Mouse (Mus musculus) myocyte (in vitro differentiated cells): ENCODE data around the gene Hoxb2. TPM values are rescaled to one million over a fixed set of nuclear protein-coding genes. Genes with fewer than 3 reads are reported as not detected.

ENCODE experiments used
- H3K27me3 ChIP-seq: one replicate; pipeline ENCODE4 v1.6.1; 2011; ENCODE audit not compliant: control insufficient read depth, insufficient read depth, insufficient read length
- H3K36me3 ChIP-seq: one replicate; pipeline ENCODE4 v1.6.1; 2011; ENCODE audit not compliant: control insufficient read depth, insufficient read depth
- H3K4me2 ChIP-seq: one replicate; pipeline ENCODE4 v1.6.1; 2011; ENCODE audit warnings: low read depth, control low read depth
- H3K4me3 ChIP-seq: one replicate; pipeline ENCODE4 v1.5.1; 2011; ENCODE audit warnings: mild to moderate bottlenecking, control low read depth, moderate library complexity
- H3K79me2 ChIP-seq: one replicate; pipeline ENCODE4 v1.6.1; 2011; ENCODE audit not compliant: control insufficient read depth, insufficient read depth
- H3ac ChIP-seq: one replicate; pipeline ENCODE4 v1.6.1; 2011; ENCODE audit not compliant: control insufficient read depth, insufficient read length
- CEBPB ChIP-seq: IDR thresholded peaks from 2 replicates; pipeline ENCODE4 v1.6.1; 2011; ENCODE audit warnings: mild to moderate bottlenecking, moderate library complexity; ENCODE audit not compliant: poor library complexity, insufficient read depth, severe bottlenecking
- E2F4 ChIP-seq: IDR thresholded peaks from one replicate; pipeline ENCODE4 v1.6.1; 2011; ENCODE audit warnings: mild to moderate bottlenecking, control low read depth, moderate library complexity; ENCODE audit not compliant: insufficient read depth
- MAX ChIP-seq: IDR thresholded peaks from one replicate; pipeline ENCODE4 v1.6.1; 2011; ENCODE audit warnings: low read depth, mild to moderate bottlenecking, control low read depth
- MYOD1 ChIP-seq, 3 experiments: IDR thresholded peaks; one replicate each; pipeline ENCODE4 v1.6.1; 2011; ENCODE audit warnings: control low read depth in 2 of 3, low read depth in 2 of 3, mild to moderate bottlenecking in 2 of 3, moderate library complexity in 1 of 3; ENCODE audit not compliant: insufficient read length in 2 of 3, control insufficient read depth in 1 of 3
- MYOG ChIP-seq, 3 experiments: IDR thresholded peaks; one replicate each; pipeline ENCODE4 v1.6.1; 2011; ENCODE audit warnings: control low read depth in 2 of 3, low read depth in 2 of 3, mild to moderate bottlenecking in 2 of 3; ENCODE audit not compliant: insufficient read length in 2 of 3, control insufficient read depth in 1 of 3, insufficient read depth in 1 of 3
- POLR2A ChIP-seq: IDR thresholded peaks from one replicate; pipeline ENCODE4 v1.6.1; 2011; ENCODE audit warnings: low read depth, mild to moderate bottlenecking, control low read depth, moderate library complexity; ENCODE audit not compliant: insufficient read length
- POLR2AphosphoS2 ChIP-seq: IDR thresholded peaks from one replicate; pipeline ENCODE4 v1.6.1; 2011; ENCODE audit warnings: low read depth, control low read depth; ENCODE audit not compliant: insufficient read length
- REST ChIP-seq: IDR thresholded peaks from one replicate; pipeline ENCODE4 v1.6.1; 2011; ENCODE audit warnings: mild to moderate bottlenecking, control low read depth, moderate library complexity; ENCODE audit not compliant: insufficient read depth, insufficient read length
- SRF ChIP-seq: IDR thresholded peaks from one replicate; pipeline ENCODE4 v1.6.1; 2011; ENCODE audit warnings: low read depth; ENCODE audit not compliant: control insufficient read depth, insufficient read length
- TCF12 ChIP-seq: IDR thresholded peaks from one replicate; pipeline ENCODE4 v1.6.1; 2011; ENCODE audit warnings: mild to moderate bottlenecking, control low read depth; ENCODE audit not compliant: poor library complexity, insufficient read depth, severe bottlenecking
- TCF3 ChIP-seq: IDR thresholded peaks from one replicate; pipeline ENCODE4 v1.6.1; 2011; ENCODE audit warnings: low read depth, control low read depth; ENCODE audit not compliant: insufficient read length
- USF1 ChIP-seq: IDR thresholded peaks from one replicate; pipeline ENCODE4 v1.6.1; 2011; ENCODE audit warnings: low read depth, mild to moderate bottlenecking, control low read depth, moderate library complexity
- polyA plus RNA-seq: library from polyadenylated mRNA; unstranded; fragments of >200 nt; fragmentation: generic; extraction: Trizol; gene quantifications from one replicate; pipeline ENCODE4 v1.2.1, GENCODE M21; 2012; ENCODE audit warnings: missing spikeins

Gene Hoxb2
- polyA plus RNA-seq, 1 experiment = not detected

DNA sequence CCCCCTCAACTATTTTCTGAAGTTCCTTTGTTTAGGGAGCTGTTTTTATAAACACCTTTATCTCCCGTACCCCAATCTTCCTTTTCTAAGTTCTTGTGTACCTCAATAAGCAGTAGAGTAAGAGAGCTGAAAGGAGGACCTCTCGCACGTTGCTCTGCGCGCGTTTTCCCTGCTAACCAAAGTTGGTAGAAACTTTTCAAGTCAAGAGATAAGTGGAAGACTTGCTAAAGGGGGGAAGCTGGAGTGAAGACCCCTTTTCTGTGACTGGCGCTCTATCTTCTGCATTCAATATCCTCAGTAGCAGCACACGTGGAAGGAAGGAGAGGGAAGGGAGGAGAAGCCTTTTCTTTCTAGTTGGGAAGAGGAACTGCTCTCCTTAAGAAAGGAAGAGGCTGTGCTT lies 25.4 kb upstream of the Hoxb2 start:
- H3ac ChIP-seq = no peak overlapping the region
- no peak overlapping the region for H3K4me2 ChIP-seq
- H3K4me3 ChIP-seq = no peak overlapping the region
- TF ChIP-seq TCF3 (no peak), CEBPB (no peak), REST (no peak), MYOD1 (IDR thresholded peaks at IDR 0.05; ENCODE audit: control insufficient read depth in 1 of 3, insufficient read length in 2 of 3, low read depth in 2 of 3) (no peak), USF1 (no peak), TCF12 (no peak), POLR2AphosphoS2 (no peak), E2F4 (no peak), MYOG (IDR thresholded peaks at IDR 0.05; ENCODE audit: control insufficient read depth in 1 of 3, insufficient read depth in 1 of 3, insufficient read length in 2 of 3, low read depth in 2 of 3) (no peak), MAX (no peak), SRF (no peak), POLR2A (no peak)
- H3K36me3 ChIP-seq = no peaks in the 10 kb centered on the region
- no peaks in the 10 kb centered on the region for H3K79me2 ChIP-seq
- peaks cover 90% of the 10 kb centered on the region for H3K27me3 ChIP-seq

DNA sequence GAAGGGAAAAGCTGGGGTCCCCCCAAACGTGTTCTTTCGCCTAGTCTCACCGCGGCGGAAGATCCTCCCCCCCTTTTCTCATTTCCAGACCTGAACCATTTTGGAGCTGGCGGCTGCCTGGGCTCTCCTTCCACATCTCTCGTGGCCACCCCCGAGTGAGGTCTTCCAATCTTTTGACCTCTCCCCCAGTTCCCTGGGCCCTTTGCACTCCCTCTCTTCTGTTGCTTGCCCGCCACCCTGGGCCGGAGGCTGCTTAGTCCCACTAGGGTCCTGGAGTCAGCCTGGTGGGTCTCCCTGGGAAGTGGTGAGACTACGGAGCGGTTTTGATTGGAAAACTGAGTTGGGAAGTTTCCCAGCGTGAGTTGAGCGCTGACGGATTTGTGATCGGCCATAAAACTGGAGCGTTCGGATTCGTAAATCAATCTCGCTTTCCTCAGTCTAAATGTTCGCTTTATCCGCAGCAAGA lies 24.5 kb upstream of the Hoxb2 start:
- H3K27me3 ChIP-seq = peaks cover 91% of the 10 kb centered on the region

DNA sequence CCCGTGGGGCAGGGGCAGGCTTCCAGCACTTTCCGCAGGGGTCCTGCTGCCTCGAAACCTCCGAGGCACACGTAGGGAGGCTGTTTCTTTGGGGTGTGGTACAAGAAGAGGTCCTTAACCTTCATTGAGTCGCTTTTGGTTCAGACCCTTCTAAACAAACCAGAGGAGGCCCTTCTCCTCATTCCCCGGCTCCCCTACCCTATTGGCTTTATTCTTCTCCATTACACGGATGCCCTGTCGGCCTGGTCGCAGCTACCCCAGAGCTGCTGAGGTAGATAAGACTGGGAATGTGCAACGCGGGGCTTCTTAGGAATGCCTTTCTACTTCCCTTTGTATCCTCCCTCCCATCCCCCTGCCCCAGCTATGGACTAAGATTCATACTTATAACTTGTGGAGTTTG lies 23.6 kb upstream of the Hoxb2 start:
- H3K4me2 ChIP-seq = no peak overlapping the region
- no peaks in the 10 kb centered on the region for H3K36me3 ChIP-seq
- H3K79me2 ChIP-seq = no peaks in the 10 kb centered on the region
- H3ac ChIP-seq = no peak overlapping the region
- H3K27me3 ChIP-seq = peaks cover 91% of the 10 kb centered on the region
- TF ChIP-seq E2F4 (no peak), TCF3 (no peak), MYOD1 (IDR thresholded peaks at IDR 0.05; ENCODE audit: control insufficient read depth in 1 of 3, insufficient read length in 2 of 3, low read depth in 2 of 3) (no peak), SRF (no peak), TCF12 (no peak), MAX (no peak), POLR2AphosphoS2 (no peak), POLR2A (no peak)
- no peak overlapping the region for H3K4me3 ChIP-seq

More for the DNA sequence above, 24.5 kb upstream of the Hoxb2 start:
- Histone ChIP-seq H3K79me2 (no peaks in the 10 kb centered on the region), H3K4me3 (no peak overlapping the region), H3K36me3 (no peaks in the 10 kb centered on the region), H3K4me2 (no peak overlapping the region), H3ac (no peak overlapping the region)
- TF ChIP-seq TCF12 (no peak), E2F4 (no peak), SRF (no peak), MAX (no peak), USF1 (no peak), MYOG (IDR thresholded peaks at IDR 0.05; ENCODE audit: control insufficient read depth in 1 of 3, insufficient read depth in 1 of 3, insufficient read length in 2 of 3, low read depth in 2 of 3) (no peak), POLR2AphosphoS2 (no peak), REST (no peak), CEBPB (no peak), MYOD1 (IDR thresholded peaks at IDR 0.05; ENCODE audit: control insufficient read depth in 1 of 3, insufficient read length in 2 of 3, low read depth in 2 of 3) (no peak), TCF3 (no peak), POLR2A (no peak)

DNA sequence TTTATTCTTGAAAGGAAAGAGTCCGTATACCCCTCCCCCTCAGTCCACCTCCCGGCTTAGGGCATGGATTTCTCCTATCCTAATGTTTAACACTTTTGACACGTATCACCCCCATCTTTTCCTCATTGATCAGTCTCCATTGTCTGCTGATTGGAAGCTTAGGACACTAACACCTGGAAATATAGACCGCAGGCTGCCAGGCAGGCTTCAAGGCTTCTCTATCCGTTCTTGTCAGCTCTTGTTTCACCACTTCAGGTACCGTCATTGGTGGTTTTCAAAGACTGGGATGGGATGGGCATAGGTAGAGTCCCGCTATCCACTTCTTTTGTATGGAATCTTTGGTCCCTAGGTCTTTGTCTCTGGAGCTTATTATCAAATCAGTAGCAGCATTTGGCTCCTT lies 23.2 kb upstream of the Hoxb2 start:
- TF ChIP-seq POLR2A (no peak), CEBPB (no peak), POLR2AphosphoS2 (no peak), SRF (no peak), TCF3 (no peak), E2F4 (no peak)
- no peak overlapping the region for H3K4me3 ChIP-seq
- peaks cover 91% of the 10 kb centered on the region for H3K27me3 ChIP-seq
- H3K79me2 ChIP-seq = no peaks in the 10 kb centered on the region
- H3K4me2 ChIP-seq = no peak overlapping the region
- H3K36me3 ChIP-seq = no peaks in the 10 kb centered on the region
- H3ac ChIP-seq = no peak overlapping the region

DNA sequence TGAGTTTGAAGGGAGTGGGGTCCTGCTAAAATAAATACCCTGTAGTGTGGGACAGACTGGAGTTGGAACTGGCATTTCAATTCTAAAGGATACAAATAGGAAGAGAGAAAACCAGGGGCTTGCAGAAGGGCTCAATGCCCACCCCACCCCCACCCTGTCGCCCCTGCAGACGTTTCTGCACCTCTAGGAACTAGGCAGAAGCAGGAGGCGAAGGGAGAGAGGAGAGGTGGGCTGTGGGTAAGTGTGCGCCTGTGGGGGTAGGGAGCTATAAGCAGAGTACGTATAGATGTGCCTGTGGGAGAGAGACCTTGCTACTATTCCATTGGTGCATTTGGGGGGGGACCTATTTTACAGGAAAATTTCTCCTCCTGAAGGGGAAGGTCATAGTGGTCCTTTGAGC lies 22.6 kb upstream of the Hoxb2 start:
- H3K36me3 ChIP-seq = no peaks in the 10 kb centered on the region
- no peaks in the 10 kb centered on the region for H3K79me2 ChIP-seq
- no peak overlapping the region for H3K4me2 ChIP-seq
- H3K27me3 ChIP-seq = peaks cover 91% of the 10 kb centered on the region
- no peak overlapping the region for H3ac ChIP-seq
- H3K4me3 ChIP-seq = no peak overlapping the region
- TF ChIP-seq TCF12 (no peak), SRF (no peak), REST (no peak), MYOD1 (IDR thresholded peaks at IDR 0.05; ENCODE audit: control insufficient read depth in 1 of 3, insufficient read length in 2 of 3, low read depth in 2 of 3) (no peak), POLR2A (no peak), MYOG (IDR thresholded peaks at IDR 0.05; ENCODE audit: control insufficient read depth in 1 of 3, insufficient read depth in 1 of 3, insufficient read length in 2 of 3, low read depth in 2 of 3) (no peak), USF1 (no peak), MAX (no peak), CEBPB (no peak), E2F4 (no peak), POLR2AphosphoS2 (no peak), TCF3 (no peak)
